Mouse (Mus musculus) lung, embryonic 14.5 days (tissue): ENCODE measurements at regions not wholly inside any gene's neighbourhood (a gene's known extent, or its start where the extent isn't known, plus 50 kb on each side); places are given as distances from the start of the nearest gene placed in this dataset.
A peak's percentile ranks its signal among the peaks of the same experiment; 100 is the strongest.

Experiments used
- ATAC-seq: fragments of 200-750 bp; cut with Nextera tagmentation; 2 replicates; pipeline ENCODE4 v1.8.0; 2017; ENCODE audit warnings: mild to moderate bottlenecking, moderate TSS enrichment, moderate library complexity; ENCODE audit not compliant: insufficient read depth
- DNase-seq: peaks from one replicate; pipeline ENCODE4 v3.0.0-alpha.2; 2015
- H3K27ac ChIP-seq: fragments of 300-500 bp; sonication (generic); 2 replicates; pipeline ENCODE4 v1.5.1; 2014; ENCODE audit warnings: low read depth, mild to moderate bottlenecking, moderate library complexity
- H3K27me3 ChIP-seq: fragments of 300-500 bp; sonication (generic); 2 replicates; pipeline ENCODE4 v1.6.1; 2014; ENCODE audit warnings: low read length, control low read depth; ENCODE audit not compliant: insufficient read depth
- H3K36me3 ChIP-seq: fragments of 300-500 bp; sonication (generic); 2 replicates; pipeline ENCODE4 v1.6.1; 2014; ENCODE audit warnings: control low read depth; ENCODE audit not compliant: insufficient read depth
- H3K4me1 ChIP-seq: fragments of 300-500 bp; sonication (generic); 2 replicates; pipeline ENCODE4 v1.6.1; 2014; ENCODE audit warnings: antibody characterized with exemption, control low read depth; ENCODE audit not compliant: insufficient read depth
- H3K4me2 ChIP-seq: fragments of 300-500 bp; sonication (generic); 2 replicates; pipeline ENCODE4 v1.6.1; 2014; ENCODE audit warnings: mild to moderate bottlenecking
- H3K4me3 ChIP-seq: fragments of 300-500 bp; sonication (generic); 2 replicates; pipeline ENCODE4 v1.5.1; 2014; ENCODE audit warnings: low read depth, low read length
- H3K9ac ChIP-seq: fragments of 300-500 bp; sonication (generic); 2 replicates; pipeline ENCODE4 v1.6.1; 2014
- H3K9me3 ChIP-seq: fragments of 300-500 bp; sonication (generic); 2 replicates; pipeline ENCODE4 v1.6.1; 2016; ENCODE audit warnings: low read depth, low read length, control low read depth
- CTCF ChIP-seq: IDR thresholded peaks from 2 replicates; pipeline ENCODE4 v1.5.1; 2016; ENCODE audit warnings: antibody characterized with exemption, low read depth
- WGBS: fragments of 180-500 bp; shearing (Covaris S2); extraction: QIAGEN DNeasy Blood & Tissue Kit; methylation state at CpG from one replicate; pipeline ENCODE4 v1.1.7; 2014; 5-methylcytosine and 5-hydroxymethylcytosine counted together

GRCm38 (mm10) chr14:76263682-76264081 is 151.1 kb upstream of the Tsc22d1 start:
- no peak for DNase-seq
- H3K4me2 ChIP-seq, result no peak overlapping the region
- no peaks in the 10 kb centered on the region for H3K36me3 ChIP-seq
- H3K9me3 ChIP-seq, result no peaks in the 10 kb centered on the region
- no peaks in the 10 kb centered on the region for H3K4me1 ChIP-seq
- no peak for ATAC-seq
- H3K27ac ChIP-seq, result no peak overlapping the region
- no peak overlapping the region for H3K9ac ChIP-seq
- no peak overlapping the region for H3K4me3 ChIP-seq
- no peak for TF ChIP-seq CTCF
- 82% methylated on average over 5 of the region's 5 CpGs for WGBS
- H3K27me3 ChIP-seq, result no peaks in the 10 kb centered on the region

- ATAC-seq, result no peak
- DNase-seq, result no peak
- 88% methylated on average over 5 of the region's 5 CpGs for WGBS
Measured at GRCm38 (mm10) chr14:76265819-76266218, 148.9 kb upstream of the Tsc22d1 start.

GRCm38 (mm10) chr14:76266249-76266648 is 148.5 kb upstream of the Tsc22d1 start:
- Histone ChIP-seq H3K9ac (no peak overlapping the region), H3K4me3 (no peak overlapping the region), H3K27ac (no peak overlapping the region), H3K27me3 (no peaks in the 10 kb centered on the region), H3K36me3 (no peaks in the 10 kb centered on the region), H3K9me3 (no peaks in the 10 kb centered on the region), H3K4me1 (no peaks in the 10 kb centered on the region), H3K4me2 (no peak overlapping the region)
- TF ChIP-seq CTCF, result peak; percentile 22
- 75% methylated on average over 4 of the region's 4 CpGs for WGBS
- DNase-seq, result no peak
- ATAC-seq, result no peak

More at GRCm38 (mm10) chr14:76265819-76266218, 148.9 kb upstream of the Tsc22d1 start:
- Histone ChIP-seq H3K36me3 (no peaks in the 10 kb centered on the region), H3K9ac (no peak overlapping the region), H3K4me2 (no peak overlapping the region), H3K4me3 (no peak overlapping the region), H3K4me1 (no peaks in the 10 kb centered on the region), H3K9me3 (no peaks in the 10 kb centered on the region), H3K27me3 (no peaks in the 10 kb centered on the region), H3K27ac (no peak overlapping the region)
- TF ChIP-seq CTCF, result no peak

GRCm38 (mm10) chr14:76267091-76267490 is 147.7 kb upstream of the Tsc22d1 start:
- Histone ChIP-seq H3K4me2 (no peak overlapping the region), H3K9ac (no peak overlapping the region), H3K27me3 (no peaks in the 10 kb centered on the region), H3K4me3 (no peak overlapping the region), H3K9me3 (no peaks in the 10 kb centered on the region), H3K27ac (no peak overlapping the region), H3K4me1 (no peaks in the 10 kb centered on the region), H3K36me3 (no peaks in the 10 kb centered on the region)
- DNase-seq (no peak), ATAC-seq (no peak)
- TF ChIP-seq CTCF, result no peak
- WGBS, result 49% methylated on average over 4 of the region's 4 CpGs

- Histone ChIP-seq H3K4me1 (no peaks in the 10 kb centered on the region), H3K27ac (no peak overlapping the region), H3K9ac (no peak overlapping the region), H3K36me3 (no peaks in the 10 kb centered on the region), H3K27me3 (no peaks in the 10 kb centered on the region), H3K4me2 (no peak overlapping the region), H3K4me3 (no peak overlapping the region), H3K9me3 (no peaks in the 10 kb centered on the region)
- DNase-seq (no peak), ATAC-seq (no peak)
- TF ChIP-seq CTCF, result no peak
- 80% methylated on average over 11 of the region's 11 CpGs for WGBS
Measured at GRCm38 (mm10) chr14:76271190-76271589, 143.6 kb upstream of the Tsc22d1 start.

GRCm38 (mm10) chr14:76272840-76273239 is 141.9 kb upstream of the Tsc22d1 start:
- Histone ChIP-seq H3K36me3 (no peaks in the 10 kb centered on the region), H3K27ac (no peak overlapping the region), H3K4me2 (no peak overlapping the region), H3K4me3 (no peak overlapping the region), H3K9ac (no peak overlapping the region), H3K27me3 (no peaks in the 10 kb centered on the region), H3K9me3 (no peaks in the 10 kb centered on the region), H3K4me1 (no peaks in the 10 kb centered on the region)
- DNase-seq, result no peak
- 66% methylated on average over 4 of the region's 4 CpGs for WGBS
- no peak for ATAC-seq
- no peak for TF ChIP-seq CTCF

GRCm38 (mm10) chr14:76276655-76277054 is 138.1 kb upstream of the Tsc22d1 start:
- H3K9me3 ChIP-seq, result no peaks in the 10 kb centered on the region
- 62% methylated on average over 9 of the region's 9 CpGs for WGBS
- TF ChIP-seq CTCF, result no peak
- no peak for ATAC-seq
- H3K9ac ChIP-seq, result no peak overlapping the region
- no peak for DNase-seq
- no peak overlapping the region for H3K27ac ChIP-seq
- no peak overlapping the region for H3K4me2 ChIP-seq
- no peak overlapping the region for H3K4me3 ChIP-seq
- no peaks in the 10 kb centered on the region for H3K36me3 ChIP-seq
- no peaks in the 10 kb centered on the region for H3K27me3 ChIP-seq
- no peaks in the 10 kb centered on the region for H3K4me1 ChIP-seq

GRCm38 (mm10) chr14:76278751-76279450 is 135.9 kb upstream of the Tsc22d1 start:
- no peaks in the 10 kb centered on the region for H3K27me3 ChIP-seq
- 80% methylated on average over 17 of the region's 17 CpGs for WGBS
- TF ChIP-seq CTCF, result no peak

More at GRCm38 (mm10) chr14:76278751-76279450, 135.9 kb upstream of the Tsc22d1 start:
- Histone ChIP-seq H3K4me3 (no peak overlapping the region), H3K4me2 (no peak overlapping the region), H3K9me3 (no peaks in the 10 kb centered on the region), H3K27ac (no peak overlapping the region), H3K4me1 (no peaks in the 10 kb centered on the region), H3K36me3 (no peaks in the 10 kb centered on the region), H3K9ac (no peak overlapping the region)
- ATAC-seq (no peak), DNase-seq (no peak)
